Mouse (Mus musculus) E14TG2a.4 (cell line): ENCODE measurements around the gene 4930568D16Rik.

ENCODE experiments used
- H3K27me3 ChIP-seq: 2 replicates; pipeline ENCODE4 v1.6.1; 2014; ENCODE audit warnings: low read length, control low read depth; ENCODE audit not compliant: insufficient read depth
- H3K36me3 ChIP-seq: 2 replicates; pipeline ENCODE4 v1.6.1; 2014; ENCODE audit warnings: low read length, control low read depth; ENCODE audit not compliant: insufficient read depth
- H3K4me1 ChIP-seq: replicated peaks from 2 replicates; pipeline ENCODE4 v1.6.1; 2014; ENCODE audit warnings: low read depth, low read length, control low read depth
- H3K4me3 ChIP-seq: replicated peaks from 2 replicates; pipeline ENCODE4 v1.5.1; 2014; ENCODE audit warnings: mild to moderate bottlenecking, low read length
- H3K9me3 ChIP-seq: 2 replicates; pipeline ENCODE4 v1.6.1; 2014; ENCODE audit warnings: low read length, control low read depth
- CTCF ChIP-seq: conservative IDR thresholded peaks from 2 replicates; pipeline ENCODE4 v1.5.1; 2014; ENCODE audit warnings: low read length
- NANOG ChIP-seq: IDR thresholded peaks from 2 replicates; pipeline ENCODE4 v1.6.1; 2014; ENCODE audit warnings: borderline replicate concordance, low read length, mixed read lengths
- POU5F1 ChIP-seq: IDR thresholded peaks from 2 replicates; pipeline ENCODE4 v1.6.1; 2014; ENCODE audit warnings: low read length, borderline replicate concordance

Gene 4930568D16Rik

DNA sequence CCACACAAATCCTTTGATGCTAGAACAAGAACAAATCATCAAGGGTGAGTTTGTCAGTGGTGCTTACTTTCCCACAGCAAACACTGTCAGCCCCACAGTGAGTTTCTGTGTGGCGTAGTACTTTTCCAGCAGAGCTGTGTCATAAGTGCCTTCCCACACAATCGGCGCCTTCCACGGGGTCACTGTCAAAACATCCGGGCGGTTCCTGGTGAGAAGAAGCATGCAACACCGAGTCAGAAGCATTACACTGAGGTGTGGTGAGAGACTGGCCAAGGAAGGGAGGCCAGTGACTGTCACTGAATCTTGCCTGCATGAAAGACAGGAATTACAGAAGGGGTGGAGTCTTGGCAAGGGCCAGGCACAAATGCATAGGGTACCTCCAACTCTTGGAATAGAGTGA, 40.3 kb upstream of the 4930568D16Rik start:
- H3K36me3 ChIP-seq = peaks cover 92% of the 10 kb centered on the region
- TF ChIP-seq NANOG (no peak), POU5F1 (no peak), CTCF (no peak)
- no peaks in the 10 kb centered on the region for H3K9me3 ChIP-seq
- H3K4me1 ChIP-seq = peaks cover 18% of the 10 kb centered on the region
- no peaks in the 10 kb centered on the region for H3K27me3 ChIP-seq
- H3K4me3 ChIP-seq = no peak overlapping the region

DNA sequence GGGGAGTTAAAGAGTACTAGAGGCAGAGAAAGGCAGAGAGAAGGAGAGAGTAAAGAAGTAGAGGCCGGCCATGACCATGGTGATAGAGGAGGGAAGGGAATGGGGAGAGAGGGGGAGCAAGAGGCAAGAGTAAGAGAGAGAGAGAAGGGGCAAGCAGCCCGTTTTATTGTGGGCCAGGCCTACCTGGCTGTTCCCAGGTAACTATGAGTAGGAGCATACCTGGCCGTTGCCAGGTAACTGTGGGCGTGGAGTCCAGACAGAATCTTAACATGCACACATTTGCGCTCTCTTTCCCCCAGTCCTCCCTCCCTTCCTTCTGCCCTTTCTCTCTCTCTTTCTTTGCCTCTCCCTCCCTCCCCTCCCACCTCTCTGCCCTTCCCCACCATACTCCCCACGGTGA, 39.7 kb upstream of the 4930568D16Rik start:
- Histone ChIP-seq H3K4me3 (no peak overlapping the region), H3K36me3 (peaks cover 92% of the 10 kb centered on the region), H3K4me1 (peaks cover 18% of the 10 kb centered on the region), H3K27me3 (no peaks in the 10 kb centered on the region), H3K9me3 (no peaks in the 10 kb centered on the region)
- TF ChIP-seq NANOG (no peak), POU5F1 (no peak), CTCF (no peak)

DNA sequence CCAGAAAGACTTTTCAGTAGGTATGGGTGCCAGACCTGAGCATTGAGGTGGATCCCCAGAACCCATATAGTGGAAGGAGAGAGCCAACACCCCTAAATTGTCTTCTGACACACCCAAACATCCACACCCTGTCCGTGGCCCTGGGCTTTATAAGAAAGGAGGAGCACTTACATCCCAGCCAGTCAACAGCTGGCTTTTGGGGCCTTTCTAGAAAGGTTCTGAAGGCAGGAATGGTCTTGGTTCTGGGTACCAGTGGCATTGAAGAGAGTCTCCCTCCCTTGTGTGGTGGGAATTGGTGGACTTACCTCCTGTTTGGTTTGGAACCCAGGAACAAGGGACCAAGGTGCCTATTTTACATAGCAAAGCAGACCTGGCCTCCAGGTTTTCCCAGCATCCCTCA, 39.1 kb upstream of the 4930568D16Rik start:
- no peaks in the 10 kb centered on the region for H3K27me3 ChIP-seq
- no peak overlapping the region for H3K4me3 ChIP-seq
- peaks cover 92% of the 10 kb centered on the region for H3K36me3 ChIP-seq
- peaks cover 14% of the 10 kb centered on the region for H3K4me1 ChIP-seq
- no peak for TF ChIP-seq NANOG
- no peaks in the 10 kb centered on the region for H3K9me3 ChIP-seq

DNA sequence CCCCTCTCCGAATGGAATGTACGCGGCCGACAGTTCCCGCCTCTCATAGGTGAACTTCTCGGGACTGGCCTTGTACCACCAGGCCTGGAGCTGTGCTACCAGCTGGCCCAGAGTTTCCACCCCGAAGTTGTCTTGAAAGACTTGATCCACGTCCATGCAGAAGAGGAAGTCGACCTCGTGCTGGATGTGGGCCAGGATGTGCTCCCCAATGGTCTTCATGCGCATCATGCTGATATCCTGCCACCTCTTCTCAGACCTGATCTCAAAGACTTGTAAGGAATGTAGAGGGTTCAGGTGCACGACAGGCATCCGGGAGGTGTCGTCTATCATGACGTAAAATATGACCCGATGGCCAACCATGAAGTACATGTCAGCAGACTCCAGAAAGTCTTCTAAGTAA, 34.9 kb upstream of the 4930568D16Rik start:
- TF ChIP-seq NANOG (no peak), POU5F1 (no peak), CTCF (no peak)

DNA sequence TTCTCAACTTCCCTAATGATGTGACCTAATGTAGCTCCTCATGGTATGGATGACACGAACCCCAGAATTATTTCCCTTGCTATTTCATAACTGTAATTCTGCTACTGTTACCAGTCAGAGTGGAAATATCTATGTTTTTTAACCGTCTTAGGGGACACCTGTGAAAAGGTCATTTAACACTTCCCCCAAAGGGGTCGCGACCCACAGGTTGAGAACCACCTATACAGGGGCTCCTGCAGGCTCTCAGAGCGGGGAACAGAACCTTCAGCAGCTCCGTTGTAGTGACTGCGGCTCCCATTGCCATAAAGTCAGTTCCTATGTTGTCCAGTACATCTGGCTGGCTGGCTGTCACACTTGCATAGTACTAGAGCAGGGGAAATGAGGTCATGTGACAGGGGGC, 33.2 kb upstream of the 4930568D16Rik start:
- Histone ChIP-seq H3K27me3 (no peaks in the 10 kb centered on the region), H3K36me3 (peaks cover 47% of the 10 kb centered on the region), H3K9me3 (no peaks in the 10 kb centered on the region), H3K4me1 (peaks cover 6% of the 10 kb centered on the region; the same call in 1 of the 2 replicates), H3K4me3 (no peak overlapping the region)
- TF ChIP-seq POU5F1 (no peak), NANOG (no peak)

More for the DNA sequence above, 34.9 kb upstream of the 4930568D16Rik start:
- no peaks in the 10 kb centered on the region for H3K9me3 ChIP-seq
- H3K36me3 ChIP-seq = peaks cover 64% of the 10 kb centered on the region
- H3K4me1 ChIP-seq = peaks cover 15% of the 10 kb centered on the region
- H3K4me3 ChIP-seq = no peak overlapping the region
- H3K27me3 ChIP-seq = no peaks in the 10 kb centered on the region

DNA sequence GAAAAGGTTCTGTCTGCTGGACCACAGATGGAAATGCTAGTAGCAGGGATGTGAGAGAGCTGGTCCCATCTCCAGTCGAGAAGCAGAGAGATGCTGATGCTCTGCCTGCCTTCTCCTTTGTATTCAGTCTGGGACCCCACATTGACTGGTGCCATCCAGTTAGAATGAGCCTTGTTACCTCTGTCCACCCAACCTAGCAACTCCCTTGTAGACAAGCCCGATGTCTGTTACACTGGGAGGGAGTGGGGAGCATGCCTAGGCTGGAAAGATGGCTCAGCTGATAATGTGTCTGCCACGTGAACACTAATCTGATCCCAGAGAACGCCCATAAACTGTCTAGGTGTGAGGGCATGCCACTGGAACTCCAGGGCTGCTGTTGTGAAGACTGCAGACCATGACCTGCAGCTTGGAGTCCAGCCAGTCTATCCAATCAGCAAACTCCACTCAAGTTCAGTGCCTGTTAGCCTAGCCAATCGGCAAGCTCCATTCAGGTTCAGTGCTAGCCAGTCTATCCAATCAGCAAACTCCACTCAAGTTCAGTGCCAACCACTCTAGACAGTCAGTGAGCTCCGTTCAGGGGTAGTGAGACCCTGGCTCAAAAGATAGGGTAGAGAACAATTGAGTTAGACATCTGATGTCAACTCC, 30.8 kb upstream of the 4930568D16Rik start:
- H3K4me1 ChIP-seq = peaks cover 6% of the 10 kb centered on the region; the same call in 1 of the 2 replicates
- H3K36me3 ChIP-seq = peaks cover 30% of the 10 kb centered on the region
- no peak overlapping the region for H3K4me3 ChIP-seq
- no peaks in the 10 kb centered on the region for H3K9me3 ChIP-seq
- TF ChIP-seq CTCF (no peak), POU5F1 (no peak), NANOG (no peak)
- H3K27me3 ChIP-seq = no peaks in the 10 kb centered on the region

DNA sequence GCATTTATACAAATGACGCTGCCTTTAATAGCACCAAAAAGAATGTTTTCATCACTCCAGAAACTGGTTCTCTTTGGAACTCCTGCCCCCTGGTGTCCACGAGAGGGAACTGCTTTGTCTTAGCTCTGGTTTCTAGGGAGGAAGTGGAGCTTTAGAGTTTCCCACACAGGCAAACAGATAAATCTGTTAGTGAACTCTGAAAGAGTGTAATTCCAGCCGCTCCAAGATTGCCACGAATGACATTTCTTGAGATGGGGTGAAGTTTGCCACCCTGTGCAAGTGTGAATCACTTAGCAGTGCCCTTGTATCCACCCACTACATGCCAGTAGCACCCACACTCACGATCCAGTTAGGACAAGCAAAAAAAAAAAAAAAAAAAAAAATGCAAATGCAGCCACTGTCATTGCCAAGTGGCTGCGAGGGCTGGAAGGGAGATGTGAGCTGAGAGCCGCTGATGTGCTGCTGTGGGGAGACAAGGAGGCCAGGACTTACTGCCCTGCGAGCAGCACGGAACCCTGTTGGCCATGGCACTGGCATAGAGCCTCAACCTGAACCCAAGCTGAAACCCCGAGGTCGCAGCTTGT, 30.2 kb upstream of the 4930568D16Rik start:
- H3K36me3 ChIP-seq = peaks cover 25% of the 10 kb centered on the region
- H3K4me3 ChIP-seq = no peak overlapping the region
- TF ChIP-seq POU5F1 = no peak
- TF ChIP-seq CTCF = peak; percentile 95
- TF ChIP-seq NANOG = no peak
- H3K4me1 ChIP-seq = peaks cover 6% of the 10 kb centered on the region; the same call in 1 of the 2 replicates
- H3K9me3 ChIP-seq = no peaks in the 10 kb centered on the region
- no peaks in the 10 kb centered on the region for H3K27me3 ChIP-seq

DNA sequence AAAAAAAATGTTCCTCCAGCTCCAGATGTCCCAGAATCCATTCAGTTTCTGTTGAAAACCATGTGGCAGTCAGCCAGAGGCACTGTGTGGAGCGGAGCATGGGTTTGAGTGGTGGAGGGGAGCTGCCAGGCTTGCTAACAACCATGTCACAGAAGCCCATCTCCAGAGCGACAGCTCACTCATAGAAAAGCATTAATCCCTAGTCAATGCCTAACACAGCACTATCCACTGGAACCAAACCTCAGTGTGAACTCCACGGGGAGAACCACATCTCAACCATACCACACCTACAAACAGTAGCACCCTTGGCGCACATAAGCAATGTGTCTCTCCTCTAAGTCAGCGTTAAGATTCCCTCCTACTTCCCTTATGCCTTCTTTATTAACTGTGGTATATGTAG, 29.6 kb upstream of the 4930568D16Rik start, which contains the start of gene 4930402F06Rik:
4930402F06Rik (minus strand) TSS at position 80 of the 400 bp plus-strand sequence.
- H3K4me1 ChIP-seq = peaks cover 6% of the 10 kb centered on the region; the same call in 1 of the 2 replicates
- no peaks in the 10 kb centered on the region for H3K27me3 ChIP-seq
- H3K4me3 ChIP-seq = no peak within 1 kb of the TSS
- no peaks in the 10 kb centered on the region for H3K9me3 ChIP-seq
- TF ChIP-seq CTCF = no peak
- no peak for TF ChIP-seq NANOG
- TF ChIP-seq POU5F1 = no peak
- H3K36me3 ChIP-seq = peaks cover 19% of the 10 kb centered on the region
